Comparison of ENCODE assay signal across 13 mouse cellular contexts in genomic region chr1:95363692-95364091, GRCm38 (mm10).
"Had no signal": no experiment of that assay in that cellular context is flagged by ENCODE, and none has a peak within 500 bp of the region (broad histone marks: within the 10 kb centered on the region; RNA-seq: fewer than 3 reads in every experiment).

No protein-coding gene starts in this region.

- H3K36me3 ChIP-seq: midbrain, embryonic 12.5 days; midbrain, embryonic 15.5 days; neural tube, embryonic 12.5 days; stomach, embryonic 15.5 days had no signal

- H3K4me3 ChIP-seq: midbrain, embryonic 12.5 days; midbrain, embryonic 15.5 days; neural tube, embryonic 12.5 days; stomach, embryonic 15.5 days had no signal

- H3K9ac ChIP-seq: lung, embryonic 14.5 days; midbrain, embryonic 12.5 days; midbrain, embryonic 15.5 days; neural tube, embryonic 12.5 days; stomach, embryonic 15.5 days had no signal

- H3K4me1 ChIP-seq: midbrain, embryonic 12.5 days; midbrain, embryonic 15.5 days; neural tube, embryonic 12.5 days; stomach, embryonic 15.5 days had no signal

- H3K9me3 ChIP-seq: midbrain, embryonic 12.5 days; midbrain, embryonic 15.5 days; neural tube, embryonic 12.5 days; stomach, embryonic 15.5 days had no signal

- DNase-seq: lung, adult 18-20 months; lung, embryonic 14.5 days; lung, postnatal 10 days; lung, postnatal 4 days; right cerebral cortex, postnatal 14 days; thymus, adult 2 months; thymus, postnatal 25 days; thymus, postnatal 4 days had no signal

- H3K27me3 ChIP-seq: midbrain, embryonic 12.5 days; midbrain, embryonic 15.5 days; neural tube, embryonic 12.5 days; stomach, embryonic 15.5 days had no signal

- H3K27ac ChIP-seq: midbrain, embryonic 12.5 days; midbrain, embryonic 15.5 days; neural tube, embryonic 12.5 days; stomach, embryonic 15.5 days; stomach, postnatal 0 days had no signal
